Mouse (Mus musculus) spleen, adult 2 months (tissue): Measurements from ENCODE around the gene Cmtm1. TPM values are rescaled to one million over a fixed set of nuclear protein-coding genes. Genes with fewer than 3 reads are reported as not detected.
"Not testable (repeated sequence)": the region's sequence is repeated elsewhere in the genome, so short reads cannot be mapped to it uniquely, and the experiment has no call there.

Source experiments
- DNase-seq, 2 experiments: peaks; one replicate each; pipeline versions ENCODE4 v3.0.0 to v3.0.0-alpha.2; 2012 to 2021; ENCODE audit warnings: low spot score in 2 of 2, low read depth in 1 of 2
- H3K27ac ChIP-seq: fragments of 200-500 bp; 2 replicates; pipeline ENCODE4 v1.5.1; 2012; ENCODE audit warnings: low read length, inconsistent platforms; ENCODE audit not compliant: insufficient read depth
- H3K27me3 ChIP-seq: fragments of 200-500 bp; 2 replicates; pipeline ENCODE4 v1.6.1; 2012; ENCODE audit warnings: mild to moderate bottlenecking, moderate library complexity, low read length, inconsistent platforms; ENCODE audit not compliant: control insufficient read depth, insufficient read depth
- H3K36me3 ChIP-seq: fragments of 200-500 bp; 2 replicates; pipeline ENCODE4 v1.6.1; 2012; ENCODE audit warnings: mild to moderate bottlenecking, low read length, inconsistent platforms; ENCODE audit not compliant: control insufficient read depth, insufficient read depth
- H3K4me1 ChIP-seq: fragments of 200-500 bp; 2 replicates; pipeline ENCODE4 v1.6.1; 2011; ENCODE audit warnings: inconsistent platforms; ENCODE audit not compliant: control insufficient read depth, insufficient read depth, insufficient read length
- H3K4me3 ChIP-seq: fragments of 200-500 bp; 2 replicates; pipeline ENCODE4 v1.5.1; 2011; ENCODE audit warnings: mild to moderate bottlenecking, inconsistent platforms; ENCODE audit not compliant: insufficient read depth, insufficient read length; ENCODE audit errors: extremely low read depth
- CTCF ChIP-seq: fragments of 200-500 bp; IDR thresholded peaks from 2 replicates; pipeline ENCODE4 v1.5.1; 2011; ENCODE audit warnings: mild to moderate bottlenecking, inconsistent platforms; ENCODE audit not compliant: insufficient read depth, insufficient read length, insufficient replicate concordance; ENCODE audit errors: extremely low read depth
- POLR2A ChIP-seq: fragments of 200-500 bp; IDR thresholded peaks from 2 replicates; pipeline ENCODE4 v1.6.1; 2011; ENCODE audit warnings: low read depth, low read length, inconsistent platforms
- WGBS: fragments of 180-500 bp; shearing (Covaris S2); methylation state at CpG from one replicate; pipeline ENCODE4 v1.1.7; 2018; 5-methylcytosine and 5-hydroxymethylcytosine counted together
- polyA plus RNA-seq: library from polyadenylated mRNA; depleted of rRNA; stranded (reverse); fragments of >200 nt; gene quantifications from 2 replicates; pipeline ENCODE4 v1.2.3, GENCODE M21; 2012

Gene Cmtm1
- polyA plus RNA-seq, 1 experiment: not detected

- H3K4me3 ChIP-seq: no peak overlapping the region
- no peak for DNase-seq
- 91% methylated on average over 6 of the region's 6 CpGs for WGBS
- H3K27ac ChIP-seq: no peak overlapping the region
- TF ChIP-seq CTCF: no peak
- TF ChIP-seq POLR2A: no peak
- no peaks in the 10 kb centered on the region for H3K4me1 ChIP-seq
- H3K27me3 ChIP-seq: no peaks in the 10 kb centered on the region
- peaks cover 4% of the 10 kb centered on the region; the same call in 1 of the 2 replicates for H3K36me3 ChIP-seq
Measured at GRCm38 (mm10) chr8:104268937-104269440, 41.0 kb downstream of the Cmtm1 start.

DNA sequence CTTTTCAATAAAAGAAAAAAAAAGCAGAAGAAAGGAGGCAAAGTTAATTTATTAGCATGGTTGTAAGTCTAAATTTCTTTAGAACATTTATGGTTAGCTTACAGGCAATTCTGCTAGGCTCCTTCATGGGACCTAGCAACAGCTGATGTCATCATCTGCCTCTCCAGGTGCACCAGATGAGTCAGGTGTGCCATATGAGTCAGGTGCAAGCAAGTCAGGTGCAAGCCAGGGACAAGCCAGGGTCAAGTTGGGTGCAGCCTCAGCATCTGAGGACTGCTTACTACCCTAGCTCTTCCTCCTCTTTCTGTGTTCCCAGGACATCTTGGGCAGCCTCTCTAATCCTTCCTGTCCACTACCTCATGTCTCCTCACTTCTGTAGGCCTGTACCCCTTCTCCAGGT is 41.6 kb downstream of the Cmtm1 start:
- Histone ChIP-seq H3K4me1 (no peaks in the 10 kb centered on the region), H3K36me3 (peaks cover 9% of the 10 kb centered on the region), H3K4me3 (no peak overlapping the region), H3K27me3 (no peaks in the 10 kb centered on the region), H3K27ac (no peak overlapping the region)
- no peak for DNase-seq
- TF ChIP-seq POLR2A: no peak
- TF ChIP-seq CTCF: no peak

DNA sequence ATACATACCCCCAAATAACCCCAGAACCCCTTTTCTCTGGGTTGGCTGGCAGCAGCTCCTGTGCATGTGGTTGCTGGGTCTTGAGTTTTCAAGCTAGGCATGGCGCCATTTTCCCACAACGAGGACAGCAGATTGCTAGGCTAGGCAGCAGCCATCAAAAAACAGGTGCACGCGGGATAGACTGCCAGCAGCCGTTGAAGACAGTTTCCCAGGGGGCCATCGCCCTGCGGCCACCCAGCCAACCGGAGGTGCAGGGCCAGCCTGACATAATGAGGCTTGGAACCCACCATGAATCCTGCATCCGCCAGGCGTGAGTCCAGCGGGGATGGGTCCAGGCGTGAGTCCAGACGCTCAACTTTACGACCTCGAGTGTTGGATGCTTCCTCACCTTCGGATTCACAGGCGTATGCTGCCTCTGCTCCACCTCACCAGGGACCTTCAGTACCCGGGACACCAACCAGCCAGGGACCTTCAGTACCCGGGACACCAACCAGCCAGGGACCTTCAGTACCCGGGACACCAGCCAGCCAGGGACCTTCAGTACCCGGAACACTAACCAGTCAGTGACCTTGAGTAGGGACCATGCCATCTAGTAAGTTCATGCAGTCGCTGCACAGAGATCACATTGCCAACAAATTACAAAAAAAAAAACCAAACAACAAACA is 45.5 kb downstream of the Cmtm1 start:
- 94% methylated on average over 22 of the region's 22 CpGs for WGBS
- not testable (repeated sequence) for DNase-seq, H3K4me1 ChIP-seq, H3K4me3 ChIP-seq, H3K27ac ChIP-seq, H3K27me3 ChIP-seq
- H3K36me3 ChIP-seq: peaks cover 12% of the 10 kb centered on the region

GRCm38 (mm10) chr8:104261802-104262201 is 48.1 kb downstream of the Cmtm1 start:
- not testable (repeated sequence) for H3K4me1 ChIP-seq, H3K27me3 ChIP-seq, H3K27ac ChIP-seq, H3K4me3 ChIP-seq, DNase-seq
- 92% methylated on average over 5 of the region's 5 CpGs for WGBS
- H3K36me3 ChIP-seq: peaks cover 20% of the 10 kb centered on the region

- H3K4me1 ChIP-seq: 0 out of 2 replicates have a peak, but pooled peaks cover 2% of the 10 kb centered on the region
- peak in 1 of 2 experiments; percentile 59 for DNase-seq
- TF ChIP-seq POLR2A: no peak
- peak; percentile 66; the same call in 1 of the 2 replicates for TF ChIP-seq CTCF
- peaks cover 2% of the 10 kb centered on the region for H3K36me3 ChIP-seq
- H3K27me3 ChIP-seq: no peaks in the 10 kb centered on the region
- no peak overlapping the region for H3K27ac ChIP-seq
- WGBS: 69% methylated on average over 3 of the region's 3 CpGs
- H3K4me3 ChIP-seq: no peak overlapping the region
Measured at GRCm38 (mm10) chr8:104253016-104253415, 56.9 kb downstream of the Cmtm1 start.

GRCm38 (mm10) chr8:104251461-104251860 is 58.5 kb downstream of the Cmtm1 start:
- H3K36me3 ChIP-seq: no peaks in the 10 kb centered on the region
- no peak overlapping the region for H3K27ac ChIP-seq
- WGBS: 0% methylated on average over 7 of the region's 7 CpGs
- no peak for TF ChIP-seq CTCF
- no peak for TF ChIP-seq POLR2A
- peak overlapping the region; percentile 95 for H3K4me3 ChIP-seq
- DNase-seq: no peak
- peaks cover 6% of the 10 kb centered on the region; the same call in 1 of the 2 replicates for H3K4me1 ChIP-seq
- no peaks in the 10 kb centered on the region for H3K27me3 ChIP-seq
